Mouse (Mus musculus) C2C12 (cell line): Measurements from ENCODE around the gene Spint4. TPM values are rescaled to one million over a fixed set of nuclear protein-coding genes. Genes with fewer than 3 reads are reported as not detected.

Experiments
- H3K27me3 ChIP-seq: one replicate; pipeline ENCODE4 v1.6.1; 2011; ENCODE audit not compliant: control insufficient read depth, insufficient read depth, insufficient read length
- H3K36me3 ChIP-seq: one replicate; pipeline ENCODE4 v1.6.1; 2011; ENCODE audit not compliant: control insufficient read depth, insufficient read depth
- H3K4me3 ChIP-seq: one replicate; pipeline ENCODE4 v1.5.1; 2011; ENCODE audit warnings: mild to moderate bottlenecking, control low read depth; ENCODE audit not compliant: poor library complexity, insufficient read depth, severe bottlenecking
- H3K79me2 ChIP-seq: one replicate; pipeline ENCODE4 v1.6.1; 2011; ENCODE audit not compliant: control insufficient read depth, insufficient read depth
- H3K79me3 ChIP-seq: one replicate; pipeline ENCODE4 v1.6.1; 2011; ENCODE audit warnings: low read depth, control low read depth
- H3ac ChIP-seq: one replicate; pipeline ENCODE3; 2011; ENCODE audit warnings: low read depth; ENCODE audit not compliant: control insufficient read depth, insufficient read length
- CEBPB ChIP-seq: IDR thresholded peaks from one replicate; pipeline ENCODE4 v1.6.1; 2011; ENCODE audit warnings: low read depth, mild to moderate bottlenecking, control low read depth, moderate library complexity
- CTCF ChIP-seq: IDR thresholded peaks from one replicate; pipeline ENCODE4 v1.5.1; 2011; ENCODE audit not compliant: control insufficient read depth, insufficient read depth, insufficient read length
- FOSL1 ChIP-seq: IDR thresholded peaks from one replicate; pipeline ENCODE4 v1.8.0; 2011; ENCODE audit warnings: mild to moderate bottlenecking, low read length; ENCODE audit not compliant: poor library complexity, insufficient read depth, severe bottlenecking
- MAX ChIP-seq: IDR thresholded peaks from one replicate; pipeline ENCODE4 v1.6.1; 2011; ENCODE audit warnings: mild to moderate bottlenecking, control low read depth
- MYOD1 ChIP-seq: IDR thresholded peaks from one replicate; pipeline ENCODE4 v1.6.1; 2011; ENCODE audit warnings: low read depth; ENCODE audit not compliant: control insufficient read depth, insufficient read length
- MYOG ChIP-seq: IDR thresholded peaks from one replicate; pipeline ENCODE4 v1.6.1; 2011; ENCODE audit not compliant: control insufficient read depth, insufficient read length; ENCODE audit errors: extremely low read depth
- USF1 ChIP-seq: IDR thresholded peaks from one replicate; pipeline ENCODE4 v1.6.1; 2011; ENCODE audit warnings: low read depth, mild to moderate bottlenecking, control low read depth, moderate library complexity
- polyA plus RNA-seq: library from polyadenylated mRNA; unstranded; fragments of >200 nt; fragmentation: generic; extraction: Trizol; gene quantifications from one replicate; pipeline ENCODE4 v1.2.1, GENCODE M21; 2012; ENCODE audit warnings: missing spikeins

The Spint4 gene
- polyA plus RNA-seq, 1 experiment: not detected

DNA sequence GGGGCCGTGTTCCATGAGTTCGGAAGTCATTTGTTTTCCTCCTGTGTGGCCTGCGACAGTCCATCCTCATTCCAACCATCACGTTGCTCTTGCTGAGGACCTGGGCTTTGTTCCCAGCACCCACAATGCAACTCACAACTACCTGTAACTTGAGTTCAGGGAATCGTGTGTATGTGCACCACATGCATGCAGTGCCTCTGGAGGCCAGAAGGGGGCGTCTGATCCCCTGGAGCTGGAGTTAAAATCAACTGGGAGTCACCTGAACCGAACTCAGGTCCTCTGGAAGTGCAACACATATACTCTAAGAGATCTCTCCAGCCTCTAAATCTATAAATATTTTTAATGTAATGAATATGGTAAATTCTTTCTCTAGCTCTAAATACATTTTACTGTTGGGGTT is 22.2 kb upstream of the Spint4 start:
- no peaks in the 10 kb centered on the region for H3K79me3 ChIP-seq
- no peak overlapping the region for H3K4me3 ChIP-seq
- no peak overlapping the region for H3ac ChIP-seq
- H3K79me2 ChIP-seq: no peaks in the 10 kb centered on the region
- no peak for TF ChIP-seq MYOD1
- no peak for TF ChIP-seq FOSL1
- no peak for TF ChIP-seq USF1
- no peak for TF ChIP-seq MYOG
- no peak for TF ChIP-seq MAX
- TF ChIP-seq CTCF: no peak
- no peak for TF ChIP-seq CEBPB
- H3K27me3 ChIP-seq: peaks cover 3% of the 10 kb centered on the region
- H3K36me3 ChIP-seq: no peaks in the 10 kb centered on the region

DNA sequence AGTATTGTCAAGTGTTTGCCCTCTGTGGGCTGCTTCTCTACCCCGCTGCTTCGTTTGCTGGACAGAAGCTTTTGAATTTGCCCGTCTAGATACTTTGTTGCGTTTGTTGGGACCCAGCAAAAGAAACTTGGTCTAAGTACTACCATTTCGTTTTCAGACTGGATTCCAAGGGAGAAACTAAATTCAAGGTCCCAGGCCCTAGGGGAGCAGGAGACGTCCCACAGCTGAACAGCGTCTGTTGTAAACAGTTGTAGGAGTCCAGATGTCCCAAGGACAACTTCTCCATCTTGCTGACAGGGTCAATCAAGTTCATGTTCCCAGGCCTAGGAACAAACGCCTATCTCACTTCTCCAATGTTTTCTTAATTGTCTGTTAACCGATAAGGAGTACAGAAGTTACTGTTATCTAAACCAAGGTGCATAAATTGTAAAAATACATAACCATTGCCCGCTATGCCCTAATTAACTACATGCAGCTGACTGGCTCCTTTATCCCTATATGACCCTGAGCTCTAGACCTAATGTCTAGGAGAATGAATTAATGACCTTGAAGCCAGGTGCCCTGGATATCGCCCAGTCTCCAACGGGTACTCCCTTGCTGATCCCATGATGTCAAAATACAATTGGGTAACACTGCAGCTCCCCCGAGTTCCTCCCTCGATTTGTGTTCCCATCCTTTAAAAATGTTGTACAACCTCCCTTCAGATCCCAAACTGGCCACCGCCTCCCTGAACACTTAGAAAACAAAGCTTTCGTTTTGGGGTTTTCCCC is 21.2 kb upstream of the Spint4 start:
- peaks cover 3% of the 10 kb centered on the region for H3K27me3 ChIP-seq

DNA sequence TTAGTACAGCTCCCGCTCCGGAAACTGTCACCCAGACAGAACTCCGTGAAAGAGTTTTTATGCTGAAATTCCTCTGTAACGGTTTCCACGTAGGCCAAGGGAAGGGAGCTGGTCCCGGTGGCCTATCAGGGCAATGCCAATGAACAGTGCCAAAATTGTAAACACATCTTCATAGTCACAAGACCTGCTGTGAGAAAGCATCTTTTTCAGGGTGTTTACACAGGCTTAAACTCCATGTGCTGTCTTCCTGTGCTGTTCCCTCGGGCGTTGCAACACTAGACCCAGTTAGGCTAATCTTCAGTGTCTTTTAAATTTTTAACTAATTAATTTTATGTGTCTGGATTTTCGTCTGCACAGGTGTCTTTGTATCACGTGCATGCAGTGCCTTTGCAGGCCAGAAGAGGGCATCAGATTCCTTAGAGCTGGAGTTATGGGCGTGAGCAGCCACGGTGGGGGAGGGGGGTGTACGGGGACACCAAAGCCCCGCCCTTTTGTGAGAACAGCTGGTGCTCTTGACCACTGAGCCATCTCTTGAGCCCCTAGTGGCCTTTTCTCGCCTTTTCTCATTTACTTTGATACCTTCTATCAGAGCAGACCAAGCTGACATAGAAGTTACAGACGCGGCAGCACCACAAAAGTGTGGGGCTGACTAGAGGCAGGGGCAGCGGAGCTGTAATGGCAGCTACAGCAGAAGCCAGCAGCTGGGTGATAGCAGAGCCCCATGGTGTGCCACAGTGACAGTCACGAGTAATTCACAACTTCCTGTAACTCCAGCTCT is 19.3 kb upstream of the Spint4 start:
- TF ChIP-seq MYOG (no peak), FOSL1 (no peak), CTCF (no peak), CEBPB (no peak), USF1 (no peak), MAX (no peak), MYOD1 (no peak)
- no peaks in the 10 kb centered on the region for H3K79me2 ChIP-seq
- no peak overlapping the region for H3ac ChIP-seq
- H3K36me3 ChIP-seq: no peaks in the 10 kb centered on the region
- peaks cover 3% of the 10 kb centered on the region for H3K27me3 ChIP-seq
- H3K79me3 ChIP-seq: no peaks in the 10 kb centered on the region
- H3K4me3 ChIP-seq: no peak overlapping the region

More for the DNA sequence above, 21.2 kb upstream of the Spint4 start:
- no peaks in the 10 kb centered on the region for H3K79me3 ChIP-seq
- H3ac ChIP-seq: no peak overlapping the region
- no peaks in the 10 kb centered on the region for H3K79me2 ChIP-seq
- no peak for TF ChIP-seq MYOD1
- H3K4me3 ChIP-seq: no peak overlapping the region
- H3K36me3 ChIP-seq: no peaks in the 10 kb centered on the region

DNA sequence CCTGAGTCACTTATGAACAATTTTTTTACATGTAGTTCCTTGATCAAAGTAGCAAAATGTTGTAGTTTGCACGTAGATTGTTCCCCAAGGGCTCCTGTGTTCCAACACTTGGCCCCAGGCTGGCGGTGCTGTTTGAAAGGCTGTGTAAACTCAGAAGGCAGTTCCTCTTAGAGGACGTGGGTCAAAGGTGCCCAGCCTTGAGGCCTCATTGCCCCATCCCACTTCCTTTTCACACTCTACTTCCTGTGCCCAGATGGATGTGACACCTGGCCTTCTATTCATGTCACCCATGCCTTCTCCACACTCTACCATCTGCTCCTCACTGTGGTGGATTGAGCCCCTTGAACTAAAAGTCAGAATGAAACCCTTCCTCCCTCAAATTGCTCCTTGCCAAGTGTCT is 18.4 kb upstream of the Spint4 start:
- H3K27me3 ChIP-seq: peaks cover 6% of the 10 kb centered on the region
- TF ChIP-seq CEBPB: no peak
- TF ChIP-seq MYOD1: no peak
- no peak for TF ChIP-seq CTCF
- no peak for TF ChIP-seq MYOG
- no peak for TF ChIP-seq FOSL1
- no peak for TF ChIP-seq MAX
- TF ChIP-seq USF1: no peak
- no peak overlapping the region for H3K4me3 ChIP-seq
- H3K36me3 ChIP-seq: no peaks in the 10 kb centered on the region
- H3K79me2 ChIP-seq: no peaks in the 10 kb centered on the region
- H3K79me3 ChIP-seq: no peaks in the 10 kb centered on the region
- H3ac ChIP-seq: no peak overlapping the region

DNA sequence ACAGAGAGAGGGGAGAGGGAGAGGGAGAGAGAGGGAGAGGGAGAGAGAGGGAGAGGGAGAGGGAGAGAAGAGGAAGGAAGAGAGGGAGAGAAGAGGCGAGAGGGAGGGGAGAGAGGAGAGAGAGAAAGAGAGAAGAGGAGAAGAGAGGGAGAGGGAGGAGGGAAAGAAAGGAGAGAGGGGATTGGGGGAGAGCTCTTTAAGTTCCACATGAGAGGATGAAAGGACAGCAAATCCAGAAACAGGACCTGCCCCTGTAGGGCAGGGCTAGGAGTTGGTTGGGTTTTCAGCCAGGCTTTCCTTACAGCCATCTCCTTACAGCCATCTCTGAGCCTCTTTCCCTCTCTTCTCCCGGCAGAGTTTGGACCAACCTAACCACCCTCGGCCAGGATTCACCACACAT is 13.5 kb upstream of the Spint4 start, which contains the start of gene Wfdc13:
TSS of gene Wfdc13 (plus strand) at position 301 of the 400 bp plus-strand sequence.
- no peak within 1 kb of the TSS for H3ac ChIP-seq
- H3K79me2 ChIP-seq: no peaks in the 10 kb centered on the region
- peaks cover 36% of the 10 kb centered on the region for H3K27me3 ChIP-seq
- H3K79me3 ChIP-seq: no peaks in the 10 kb centered on the region
- TF ChIP-seq MYOG (no peak), FOSL1 (no peak), MAX (no peak), MYOD1 (no peak)
- H3K36me3 ChIP-seq: no peaks in the 10 kb centered on the region
- no peak within 1 kb of the TSS for H3K4me3 ChIP-seq

DNA sequence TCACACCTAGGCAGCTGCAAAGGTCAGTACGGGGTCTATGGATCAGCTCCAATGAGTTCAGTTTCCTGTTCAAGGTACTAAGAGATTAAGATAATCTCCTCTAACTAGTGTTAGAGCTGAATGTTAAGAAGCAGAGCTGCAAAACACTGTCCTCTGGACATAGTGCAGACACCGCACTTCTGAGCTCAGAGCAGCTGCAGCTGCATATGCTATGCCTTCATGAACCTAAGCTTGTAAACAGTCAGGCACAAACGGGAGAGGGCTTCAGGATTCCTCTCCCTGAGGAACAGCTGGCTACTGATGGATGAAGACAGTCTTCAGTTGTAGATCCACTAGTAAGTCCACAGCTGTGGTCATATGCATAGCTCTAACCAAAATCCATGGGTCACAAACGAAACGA is 2.7 kb downstream of the Spint4 start:
- Histone ChIP-seq H3K27me3 (peaks cover 16% of the 10 kb centered on the region), H3K79me2 (no peaks in the 10 kb centered on the region), H3K4me3 (no peak overlapping the region), H3K36me3 (no peaks in the 10 kb centered on the region), H3ac (no peak overlapping the region), H3K79me3 (no peaks in the 10 kb centered on the region)
- TF ChIP-seq FOSL1 (no peak), MYOG (no peak), MYOD1 (no peak), CTCF (no peak), USF1 (no peak), MAX (no peak), CEBPB (no peak)
